Mouse (Mus musculus): ENCODE data around the gene Ang.

- TF ChIP-seq POLR2A (IDR thresholded peaks at IDR 0.05; ENCODE audit: low read depth, low read length) (no peak), MEF2A (IDR thresholded peaks at IDR 0.05; ENCODE audit: borderline replicate concordance, low read depth, low read length) (no peak), BHLHE40 (IDR thresholded peaks at IDR 0.05; ENCODE audit: low read depth, low read length) (peak; percentile 39; the same call in 1 of the 2 replicates), ETS1 (conservative IDR thresholded peaks at IDR 0.05; ENCODE audit: low read depth, low read length) (0 out of 2 replicates have a peak, but pooled peaks have one; percentile 31), RCOR1 (conservative IDR thresholded peaks at IDR 0.05; ENCODE audit: low read depth, low read length) (no peak), CTCF (conservative IDR thresholded peaks at IDR 0.05 in 1 of 2, IDR thresholded peaks at IDR 0.05 in 1 of 2; ENCODE audit: low read depth in 2 of 2, low read length in 2 of 2) (no peak), HCFC1 (IDR thresholded peaks at IDR 0.05; ENCODE audit: low read depth, low read length) (no peak), IRF4 (IDR thresholded peaks at IDR 0.05; ENCODE audit: low read depth, low read length) (no peak), MAFK (IDR thresholded peaks at IDR 0.05; ENCODE audit: insufficient replicate concordance, low read length) (no peak), E2F4 (IDR thresholded peaks at IDR 0.05; ENCODE audit: insufficient replicate concordance, low read depth, low read length) (no peak)
These were observed 7.1 kb upstream of the Ang start for GRCm38 (mm10) chr14:51083805-51084204.

Measured in CH12.LX (cell line).